Mouse (Mus musculus) bone marrow macrophage, adult 2 months (primary cell): ENCODE data around the gene Morn1. TPM values are rescaled to one million over a fixed set of nuclear protein-coding genes. Genes with fewer than 3 reads are reported as not detected.

ENCODE experiments used
- H3K27ac ChIP-seq: 2 replicates; pipeline ENCODE4 v1.5.1; 2012; ENCODE audit warnings: low read depth, low read length; ENCODE audit not compliant: insufficient read depth
- H3K4me1 ChIP-seq: 2 replicates; pipeline ENCODE4 v1.6.1; 2012; ENCODE audit warnings: low read length; ENCODE audit not compliant: control insufficient read depth, insufficient read depth
- H3K4me3 ChIP-seq: 2 replicates; pipeline ENCODE4 v1.5.1; 2012; ENCODE audit warnings: mild to moderate bottlenecking, low read length, moderate library complexity; ENCODE audit not compliant: insufficient read depth
- CTCF ChIP-seq: IDR thresholded peaks from 2 replicates; pipeline ENCODE4 v1.5.1; 2012; ENCODE audit warnings: low read depth, mild to moderate bottlenecking, low read length, moderate library complexity
- POLR2A ChIP-seq: IDR thresholded peaks from 2 replicates; pipeline ENCODE4 v1.6.1; 2012; ENCODE audit warnings: mild to moderate bottlenecking, low read depth, low read length, borderline replicate concordance
- polyA plus RNA-seq: library from polyadenylated mRNA; stranded (reverse); fragments of >200 nt; gene quantifications from 2 replicates; pipeline ENCODE4 v1.2.4, GENCODE M21; 2012; ENCODE audit not compliant: missing spikeins, insufficient read depth, insufficient read length

Morn1 gene
- polyA plus RNA-seq, 1 experiment, result 2.5 TPM

- Histone ChIP-seq H3K27ac (no peak overlapping the region), H3K4me3 (no peak overlapping the region), H3K4me1 (peaks cover 13% of the 10 kb centered on the region)
- no peak; the same call in 1 of the 2 replicates for TF ChIP-seq CTCF
Observed at GRCm38 (mm10) chr4:155093431-155094149, 7.2 kb downstream of the Morn1 start.

GRCm38 (mm10) chr4:155094565-155094964 is 8.2 kb downstream of the Morn1 start:
- H3K4me1 ChIP-seq, result peaks cover 13% of the 10 kb centered on the region
- no peak for TF ChIP-seq POLR2A
- TF ChIP-seq CTCF, result peak; percentile 28; the same call in 1 of the 2 replicates
- H3K27ac ChIP-seq, result no peak overlapping the region
- no peak overlapping the region for H3K4me3 ChIP-seq

- TF ChIP-seq CTCF, result peak; percentile 82
- no peak for TF ChIP-seq POLR2A
- no peak overlapping the region for H3K4me3 ChIP-seq
Observed at GRCm38 (mm10) chr4:155095238-155095900, 9.0 kb downstream of the Morn1 start.

GRCm38 (mm10) chr4:155095967-155096366 is 9.6 kb downstream of the Morn1 start:
- H3K4me1 ChIP-seq, result peaks cover 13% of the 10 kb centered on the region
- no peak overlapping the region for H3K4me3 ChIP-seq
- no peak overlapping the region for H3K27ac ChIP-seq
- TF ChIP-seq CTCF (no peak), POLR2A (no peak)

More at GRCm38 (mm10) chr4:155095238-155095900, 9.0 kb downstream of the Morn1 start:
- no peak overlapping the region for H3K27ac ChIP-seq
- peaks cover 13% of the 10 kb centered on the region for H3K4me1 ChIP-seq

GRCm38 (mm10) chr4:155097452-155097851 is 11.1 kb downstream of the Morn1 start:
- TF ChIP-seq CTCF (no peak), POLR2A (no peak)
- Histone ChIP-seq H3K4me1 (peaks cover 13% of the 10 kb centered on the region), H3K4me3 (no peak overlapping the region), H3K27ac (no peak overlapping the region)

- H3K4me3 ChIP-seq, result no peak overlapping the region
- TF ChIP-seq POLR2A (no peak), CTCF (no peak)
- no peak overlapping the region for H3K27ac ChIP-seq
- peaks cover 9% of the 10 kb centered on the region for H3K4me1 ChIP-seq
Observed at GRCm38 (mm10) chr4:155098572-155098971, 12.2 kb downstream of the Morn1 start.

GRCm38 (mm10) chr4:155107886-155108285 is 21.5 kb downstream of the Morn1 start:
- no peak for TF ChIP-seq CTCF
- TF ChIP-seq POLR2A, result no peak
- Histone ChIP-seq H3K4me1 (peaks cover 3% of the 10 kb centered on the region), H3K4me3 (no peak overlapping the region), H3K27ac (no peak overlapping the region)

GRCm38 (mm10) chr4:155109471-155109870 is 23.1 kb downstream of the Morn1 start:
- no peak overlapping the region for H3K4me3 ChIP-seq
- TF ChIP-seq CTCF (no peak), POLR2A (no peak)
- H3K27ac ChIP-seq, result no peak overlapping the region
- peaks cover 3% of the 10 kb centered on the region for H3K4me1 ChIP-seq

- no peak overlapping the region for H3K4me3 ChIP-seq
- no peak for TF ChIP-seq CTCF
- TF ChIP-seq POLR2A, result no peak
- H3K4me1 ChIP-seq, result peaks cover 12% of the 10 kb centered on the region
- H3K27ac ChIP-seq, result no peak overlapping the region
Observed at GRCm38 (mm10) chr4:155113766-155114410, 27.5 kb downstream of the Morn1 start.

- Histone ChIP-seq H3K27ac (no peak overlapping the region), H3K4me3 (no peak overlapping the region), H3K4me1 (peaks cover 24% of the 10 kb centered on the region)
- TF ChIP-seq CTCF, result no peak
- TF ChIP-seq POLR2A, result no peak
Observed at GRCm38 (mm10) chr4:155116607-155117006, 30.2 kb downstream of the Morn1 start.
